20 mouse cellular contexts compared by ENCODE assay signal in the genomic region with DNA sequence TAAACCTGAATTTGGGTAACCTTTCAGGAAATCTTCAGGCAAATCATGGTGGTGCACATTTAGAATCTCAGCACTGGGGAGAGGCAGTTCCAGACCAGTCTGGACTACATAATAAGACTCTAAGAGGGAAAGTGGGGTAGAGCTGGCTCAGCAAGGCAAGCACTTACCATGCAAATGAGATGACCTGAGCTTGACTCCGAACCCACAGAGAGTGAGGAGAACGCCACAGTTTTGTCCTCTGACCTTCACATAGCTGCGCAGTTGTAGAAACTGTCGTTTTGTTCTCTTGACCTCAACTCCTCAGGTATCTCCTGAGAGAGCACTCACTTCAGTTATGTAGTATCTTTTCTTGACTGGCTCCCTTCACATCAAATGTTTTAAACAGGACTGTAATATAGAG. TPM values are rescaled to one million over a fixed set of nuclear protein-coding genes. Genes with fewer than 3 reads are reported as not detected.
"Had no signal": no experiment of that assay in that cellular context is flagged by ENCODE, and none has a peak within 500 bp of the region (broad histone marks: within the 10 kb centered on the region; RNA-seq: fewer than 3 reads in every experiment).

No protein-coding gene starts in this region.

- H3K9me3 ChIP-seq: midbrain, embryonic 10.5 days; midbrain, embryonic 12.5 days; neural tube, embryonic 13.5 days; neural tube, embryonic 15.5 days; stomach, embryonic 15.5 days had no signal

- H3K4me3 ChIP-seq: midbrain, embryonic 10.5 days; midbrain, embryonic 12.5 days; myocyte; neural tube, embryonic 13.5 days; neural tube, embryonic 15.5 days; stomach, embryonic 15.5 days had no signal

- DNase-seq: lung, embryonic 14.5 days; lung, postnatal 10 days; lung, postnatal 4 days; midbrain, embryonic 14.5 days; retina, postnatal 1 day; right cerebral cortex, adult 18-20 months; right cerebral cortex, postnatal 25 days; right cerebral cortex, postnatal 4 days; thymus, adult 2 months; thymus, postnatal 25 days; thymus, postnatal 4 days had no signal

- H3K27me3 ChIP-seq: midbrain, embryonic 12.5 days; neural tube, embryonic 13.5 days; neural tube, embryonic 15.5 days; stomach, embryonic 15.5 days had no signal

- H3K4me1 ChIP-seq: midbrain, embryonic 10.5 days; midbrain, embryonic 12.5 days; stomach, embryonic 15.5 days had no signal

- H3K9ac ChIP-seq: lung, embryonic 14.5 days; midbrain, embryonic 12.5 days; neural tube, embryonic 13.5 days; neural tube, embryonic 15.5 days; stomach, embryonic 15.5 days had no signal

- H3K4me2 ChIP-seq: lung, embryonic 14.5 days; midbrain, embryonic 12.5 days; neural tube, embryonic 13.5 days; neural tube, embryonic 15.5 days; stomach, embryonic 15.5 days had no signal

- H3K27ac ChIP-seq: midbrain, embryonic 10.5 days; midbrain, embryonic 12.5 days; neural tube, embryonic 13.5 days; neural tube, embryonic 15.5 days; stomach, embryonic 15.5 days; stomach, postnatal 0 days had no signal

- ATAC-seq: midbrain, embryonic 16.5 days had no signal

RNA-seq across cellular contexts. Expression of a gene that starts 48.3 kb away (rescaled TPM):
- total RNA-seq: megakaryocyte, adult 5-6 weeks had no signal
